Mouse (Mus musculus) liver, embryonic 16.5 days (tissue): Measurements from ENCODE around the gene Nsmce3. TPM values are rescaled to one million over a fixed set of nuclear protein-coding genes. Genes with fewer than 3 reads are reported as not detected.

Experiments
- ATAC-seq: fragments of 200-750 bp; cut with Nextera tagmentation; 2 replicates; pipeline ENCODE4 v1.8.0; 2017; ENCODE audit warnings: low read depth, mild to moderate bottlenecking, moderate number of reproducible peaks, moderate library complexity
- H3K27ac ChIP-seq: fragments of 300-500 bp; sonication (generic); 2 replicates; pipeline ENCODE4 v1.5.1; 2014; ENCODE audit warnings: mild to moderate bottlenecking, low read length
- H3K27me3 ChIP-seq: fragments of 300-500 bp; sonication (generic); 2 replicates; pipeline ENCODE4 v1.6.1; 2014; ENCODE audit warnings: low read depth, low read length, mixed read lengths; ENCODE audit not compliant: control insufficient read depth, insufficient read depth
- H3K36me3 ChIP-seq: fragments of 300-500 bp; sonication (generic); 2 replicates; pipeline ENCODE4 v1.6.1; 2014; ENCODE audit warnings: mild to moderate bottlenecking; ENCODE audit not compliant: control insufficient read depth, insufficient read depth
- H3K4me1 ChIP-seq: fragments of 300-500 bp; sonication (generic); 2 replicates; pipeline ENCODE4 v1.6.1; 2014; ENCODE audit warnings: low read depth, low read length, mixed read lengths; ENCODE audit not compliant: control insufficient read depth
- H3K4me2 ChIP-seq: fragments of 300-500 bp; sonication (generic); 2 replicates; pipeline ENCODE4 v1.6.1; 2014; ENCODE audit warnings: low read depth, low read length, mixed read lengths
- H3K4me3 ChIP-seq: fragments of 300-500 bp; sonication (generic); 2 replicates; pipeline ENCODE4 v1.5.1; 2014; ENCODE audit warnings: low read depth, mild to moderate bottlenecking, low read length
- H3K9ac ChIP-seq: fragments of 300-500 bp; sonication (generic); 2 replicates; pipeline ENCODE4 v1.6.1; 2014; ENCODE audit warnings: low read depth, low read length
- H3K9me3 ChIP-seq: fragments of 300-500 bp; sonication (generic); replicated peaks from 2 replicates; pipeline ENCODE4 v1.6.1; 2016; ENCODE audit warnings: low read length; ENCODE audit not compliant: control insufficient read depth
- WGBS: fragments of 180-500 bp; shearing (Covaris S2); extraction: QIAGEN DNeasy Blood & Tissue Kit; methylation state at CpG from one replicate; pipeline ENCODE4 v1.1.7; 2014; ENCODE audit not compliant: insufficient replicate concordance; 5-methylcytosine and 5-hydroxymethylcytosine counted together
- polyA plus RNA-seq: library from polyadenylated mRNA; unstranded; fragments of >200 nt; fragmentation: Nextera tagmentation; extraction: Ambion mirVana; gene quantifications from 2 replicates; pipeline ENCODE4 v1.2.1, GENCODE M21; 2015

The Nsmce3 gene
- polyA plus RNA-seq, 1 experiment from 2014 or later = 4.1 TPM

DNA sequence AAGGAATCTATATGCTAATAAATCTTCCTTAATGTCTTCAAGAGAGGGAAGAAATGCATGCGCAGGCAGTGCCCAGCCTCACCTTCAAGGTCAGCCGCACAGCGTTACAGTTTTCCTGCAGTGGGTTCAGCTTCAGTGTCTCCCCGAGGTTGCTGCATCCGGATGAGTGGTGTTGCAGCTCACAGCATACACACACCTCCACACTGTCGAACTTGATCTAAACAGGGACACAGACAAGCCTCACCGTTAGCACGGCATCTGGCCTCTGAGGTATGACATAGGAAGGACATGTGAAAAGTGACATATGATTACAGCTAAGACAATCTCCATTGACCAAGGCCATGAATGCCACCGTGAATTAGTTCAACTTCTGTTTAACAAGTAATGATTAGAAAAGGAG lies 53.1 kb downstream of the Nsmce3 start:
- Histone ChIP-seq H3K4me3 (no peak overlapping the region), H3K4me2 (no peak overlapping the region), H3K27ac (no peak overlapping the region), H3K27me3 (no peaks in the 10 kb centered on the region), H3K9me3 (no peaks in the 10 kb centered on the region), H3K36me3 (no peaks in the 10 kb centered on the region), H3K4me1 (no peaks in the 10 kb centered on the region), H3K9ac (no peak overlapping the region)
- no peak for ATAC-seq
- 72% methylated on average over 9 of the region's 9 CpGs for WGBS
